Mouse (Mus musculus): ENCODE measurements around the gene Gm10337.

GRCm38 (mm10) chr15:102518859-102519201 is 15.3 kb downstream of the Gm10337 start:
- TF ChIP-seq CTCF (IDR thresholded peaks at IDR 0.05 in 2 of 3, conservative IDR thresholded peaks at IDR 0.05 in 1 of 3; ENCODE audit: control insufficient read depth in 1 of 3, insufficient read depth in 1 of 3, low read depth in 2 of 3, low read length in 3 of 3, poor library complexity in 1 of 3, severe bottlenecking in 1 of 3) = no peak
- TF ChIP-seq ZKSCAN1 (IDR thresholded peaks at IDR 0.05; ENCODE audit: low read depth, low read length) = no peak
- TF ChIP-seq ZNF384 (IDR thresholded peaks at IDR 0.05; ENCODE audit: low read depth, low read length) = no peak
- 0 out of 4 replicates have a peak, but pooled peaks of 1 of the 2 experiments have one; percentile 9 for TF ChIP-seq EP300 (IDR thresholded peaks at IDR 0.05; ENCODE audit: low read depth in 1 of 2, low read length in 2 of 2)
- TF ChIP-seq POLR2A (IDR thresholded peaks at IDR 0.05; ENCODE audit: control insufficient read depth in 1 of 2, insufficient read depth in 1 of 2, low read depth in 1 of 2, low read length in 2 of 2, poor library complexity in 1 of 2) = no peak; a peak in 1 of 4 replicates
- peak; percentile 11 for TF ChIP-seq SIN3A (IDR thresholded peaks at IDR 0.05; ENCODE audit: low read length)
- TF ChIP-seq ELF1 (IDR thresholded peaks at IDR 0.05; ENCODE audit: low read depth, low read length) = no peak
- TF ChIP-seq RAD21 (IDR thresholded peaks at IDR 0.05; ENCODE audit: low read depth, low read length) = no peak
- TF ChIP-seq MAFK (IDR thresholded peaks at IDR 0.05; ENCODE audit: borderline replicate concordance, low read depth, low read length) = no peak
- TF ChIP-seq MAZ (IDR thresholded peaks at IDR 0.05; ENCODE audit: low read depth, low read length) = no peak
- TF ChIP-seq POLR2AphosphoS5 (IDR thresholded peaks at IDR 0.05; ENCODE audit: borderline replicate concordance, low read depth, low read length) = no peak
- no peak for TF ChIP-seq MEF2A (IDR thresholded peaks at IDR 0.05; ENCODE audit: extremely low read depth, insufficient replicate concordance, low read depth, low read length, poor library complexity, severe bottlenecking)
- no peak for TF ChIP-seq TAL1 (IDR thresholded peaks at IDR 0.05; ENCODE audit: low read length)
- no peak for TF ChIP-seq HCFC1 (IDR thresholded peaks at IDR 0.05; ENCODE audit: low read depth, low read length)

All from MEL (cell line).